Mouse (Mus musculus): ENCODE data around the gene Teddm1b.
"Not testable (repeated sequence)": the region's sequence is repeated elsewhere in the genome, so short reads cannot be mapped to it uniquely, and the experiment has no call there.

Gene Teddm1b

DNA sequence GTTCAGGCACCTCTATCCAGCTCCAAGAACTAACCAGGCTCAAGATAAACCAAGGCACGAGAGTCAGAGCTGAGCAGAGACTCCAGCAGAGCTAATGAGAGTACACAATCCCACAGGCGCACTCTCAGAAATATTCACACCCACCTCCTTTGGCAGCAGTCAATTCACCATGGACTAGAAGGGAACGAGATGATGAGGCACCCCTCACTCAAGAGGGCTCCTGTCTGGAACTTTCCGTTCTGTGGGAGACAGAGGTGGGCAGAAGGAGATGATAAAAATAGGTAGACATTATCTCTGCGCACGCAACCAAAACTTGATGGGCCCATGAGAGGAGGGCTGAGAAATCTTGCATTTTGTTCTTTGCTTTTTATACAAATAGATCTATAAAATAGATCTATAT is at the start of gene Teddm1b:
Gene Teddm1b (plus strand): TSS at position 301 of the 400 bp plus-strand sequence.
- DNase-seq (ENCODE audit: low spot score), result no peak

DNA sequence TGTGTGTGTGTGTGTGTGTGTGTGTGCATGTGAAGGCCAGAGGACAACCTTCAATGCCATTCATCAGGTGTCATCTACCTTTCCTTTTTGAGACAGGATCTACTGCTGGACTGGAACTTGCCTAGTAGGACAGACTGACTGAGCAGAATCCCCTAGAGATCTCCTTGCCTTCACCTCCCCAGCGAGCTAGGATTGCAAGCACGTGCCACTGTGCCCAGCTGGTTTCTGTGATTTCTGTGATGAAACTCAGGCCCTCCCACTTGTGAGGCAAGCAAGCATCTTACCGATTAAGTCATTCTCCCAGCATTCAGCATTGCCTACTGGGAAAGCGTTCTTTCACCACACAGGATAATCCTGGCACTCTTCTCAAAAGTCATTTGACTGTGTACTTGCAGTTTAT is 43.4 kb upstream of the Teddm1b start:
- DNase-seq (ENCODE audit: low spot score), result no peak

DNA sequence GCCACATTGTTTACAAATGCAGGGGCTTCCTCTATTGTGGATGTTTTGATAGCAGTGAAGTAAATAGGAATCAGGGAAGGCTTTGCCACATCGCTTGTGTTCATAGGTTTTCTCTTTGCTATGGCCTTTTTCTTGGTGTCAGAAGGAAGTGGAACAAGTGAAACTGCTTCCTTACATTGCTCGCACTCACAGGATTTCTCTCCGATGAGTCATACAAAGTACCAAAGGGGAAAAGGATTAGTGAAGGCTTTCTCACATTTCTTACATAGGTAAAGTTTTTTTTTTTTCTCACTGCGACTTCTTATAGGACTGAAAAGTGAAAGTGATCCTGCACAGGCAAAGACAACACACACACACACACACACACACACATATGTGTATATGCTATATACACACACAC is 38.1 kb upstream of the Teddm1b start:
- no peak for DNase-seq (ENCODE audit: low spot score)

DNA sequence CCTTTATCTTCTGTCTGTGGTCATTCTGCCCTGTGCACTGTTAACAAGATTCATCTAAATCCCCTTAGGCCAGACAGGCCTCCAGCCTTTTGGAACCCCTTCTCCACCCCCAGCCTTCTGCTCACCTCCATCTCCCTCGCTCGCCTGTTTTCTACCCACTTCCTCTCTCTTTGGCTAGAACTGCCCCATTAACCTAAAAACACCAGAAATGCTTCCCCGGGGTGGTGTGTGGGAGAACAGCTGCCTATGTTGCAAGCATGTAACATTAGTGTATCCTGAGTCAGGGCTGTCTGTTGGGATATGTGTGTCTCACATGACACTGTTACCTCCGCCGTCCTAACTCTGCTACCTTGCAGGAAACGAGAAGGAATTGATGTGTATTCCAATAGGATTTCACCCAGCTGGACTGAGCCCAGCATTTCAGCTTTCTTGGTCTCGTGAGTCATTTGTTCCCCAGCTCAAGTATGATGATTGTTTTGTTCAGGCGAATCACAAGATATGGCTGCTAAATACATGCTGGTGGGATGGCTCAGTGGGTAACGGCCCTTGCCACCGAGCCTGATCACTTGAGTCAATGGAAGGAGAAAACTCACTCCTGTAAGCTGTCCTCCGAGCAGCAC is 31.9 kb upstream of the Teddm1b start:
- DNase-seq (ENCODE audit: low spot score), result no peak

DNA sequence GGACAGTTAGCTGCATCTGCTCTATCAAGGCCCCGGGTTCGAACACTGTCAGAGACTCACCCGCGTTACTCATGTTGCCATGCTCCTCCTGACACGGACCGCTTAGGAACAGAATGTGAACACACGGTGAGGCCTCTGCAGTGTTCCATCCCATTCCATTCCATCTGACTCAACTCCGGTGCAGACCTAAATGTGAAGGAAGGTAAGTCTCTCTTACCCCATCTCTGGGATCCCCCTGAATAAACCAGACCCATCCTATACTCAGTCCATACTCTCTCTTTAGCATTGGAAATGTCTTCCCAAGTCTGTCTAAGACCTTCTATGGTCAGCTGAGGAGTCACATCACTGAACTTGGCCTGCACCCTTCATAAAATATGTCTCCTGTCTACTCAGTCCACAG is 30.1 kb upstream of the Teddm1b start, which contains the start of gene Rgsl1:
Gene Rgsl1 (minus strand): TSS at position 101 of the 400 bp plus-strand sequence.
- no peak for DNase-seq (ENCODE audit: low spot score)

DNA sequence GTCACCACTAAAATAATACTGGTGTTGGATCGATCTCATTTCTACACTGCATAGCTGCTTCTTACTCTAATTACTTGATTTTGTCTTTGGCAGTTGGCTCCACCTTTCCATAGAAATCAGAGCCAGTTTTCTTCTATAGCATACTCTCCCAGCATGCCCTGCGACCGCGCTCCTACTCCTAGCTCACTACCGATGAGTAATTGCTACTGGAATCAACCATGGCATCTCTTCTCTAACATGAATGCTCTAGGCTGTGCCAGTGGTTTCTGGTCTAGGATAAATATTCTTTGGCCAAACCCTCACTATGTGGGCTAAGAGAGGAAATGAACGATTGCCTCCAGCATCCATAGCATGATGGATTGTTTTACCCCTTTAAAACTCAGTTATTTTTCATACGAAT is 27.7 kb upstream of the Teddm1b start:
- DNase-seq (ENCODE audit: low spot score), result no peak

DNA sequence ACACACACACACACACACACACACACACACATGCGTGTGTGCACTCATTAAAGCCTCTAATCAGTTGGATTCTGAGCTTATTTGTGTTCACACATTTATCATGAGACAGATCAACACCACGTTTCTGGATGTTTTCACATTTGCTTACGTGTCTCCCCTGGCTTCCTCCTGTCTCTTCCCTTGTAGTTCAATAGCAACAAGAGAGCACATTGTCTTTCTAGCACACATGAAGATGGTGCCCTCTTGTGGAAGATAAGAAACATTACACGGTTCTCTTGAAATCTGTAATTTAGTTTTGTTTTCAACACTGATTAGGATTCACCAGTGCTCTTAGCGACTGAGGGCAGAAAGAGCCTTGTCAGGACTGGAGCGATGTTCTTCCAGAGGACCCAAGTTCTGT is 27.3 kb upstream of the Teddm1b start:
- no peak for DNase-seq (ENCODE audit: low spot score)

DNA sequence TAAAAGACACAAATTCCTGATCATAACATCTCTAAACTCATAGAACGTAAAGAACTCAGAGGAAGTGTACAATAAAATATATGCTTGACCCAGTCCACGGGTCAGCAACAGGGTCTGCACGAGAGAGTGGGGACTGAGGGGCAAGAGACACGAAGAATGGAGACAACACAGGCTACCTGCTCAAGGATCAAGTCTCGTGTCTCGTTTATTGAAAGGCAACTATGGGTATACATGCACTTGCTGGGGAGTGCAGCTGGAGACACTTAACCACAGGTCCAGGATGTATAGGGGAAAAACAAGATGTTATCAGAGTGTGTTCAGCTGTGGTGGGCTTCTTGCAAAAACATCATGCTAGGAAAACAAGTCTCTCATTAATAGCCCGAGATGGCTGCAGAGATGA is 21.4 kb upstream of the Teddm1b start:
- DNase-seq (ENCODE audit: low spot score), result not testable (repeated sequence)

DNA sequence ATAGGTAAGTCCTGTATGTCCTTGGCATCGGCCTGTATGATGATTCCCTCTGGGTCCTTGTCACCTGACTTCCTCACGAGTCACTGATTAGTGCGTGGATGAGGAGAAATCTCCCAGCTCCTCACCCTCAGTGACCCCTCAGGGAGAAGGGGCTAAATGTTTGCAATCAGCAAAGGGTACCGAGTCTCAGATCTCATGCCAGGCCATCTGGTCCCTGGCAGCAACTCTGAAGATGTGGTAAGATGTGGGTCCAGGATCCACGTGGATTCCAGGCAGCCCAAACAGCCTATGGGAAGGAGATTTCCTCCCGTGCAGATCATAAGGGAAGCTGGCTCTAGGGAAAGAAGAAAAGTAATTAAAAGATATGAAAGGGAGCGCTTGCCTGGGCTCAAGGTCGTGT is 18.2 kb upstream of the Teddm1b start:
- no peak for DNase-seq (ENCODE audit: low spot score)

DNA sequence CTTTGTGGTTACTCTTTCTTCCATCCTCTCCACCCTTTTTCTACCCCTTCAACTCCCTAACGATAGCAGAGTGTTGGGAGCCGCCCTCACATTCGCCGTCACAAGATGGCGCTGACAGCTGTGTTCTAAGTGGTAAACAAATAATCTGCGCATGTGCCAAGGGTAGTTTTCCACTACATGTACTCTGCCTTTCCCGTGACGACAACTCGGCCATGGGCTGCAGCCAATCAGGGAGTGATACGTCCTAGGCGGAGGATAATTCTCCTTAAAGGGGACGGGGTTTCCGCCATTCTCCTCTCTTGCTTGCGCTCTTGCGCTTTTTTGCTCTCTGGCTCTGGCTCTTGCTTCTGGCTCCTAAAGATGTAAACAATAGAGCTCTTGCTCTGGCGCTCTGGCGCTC is 6.2 kb downstream of the Teddm1b start:
- DNase-seq (ENCODE audit: low spot score), result not testable (repeated sequence)

DNA sequence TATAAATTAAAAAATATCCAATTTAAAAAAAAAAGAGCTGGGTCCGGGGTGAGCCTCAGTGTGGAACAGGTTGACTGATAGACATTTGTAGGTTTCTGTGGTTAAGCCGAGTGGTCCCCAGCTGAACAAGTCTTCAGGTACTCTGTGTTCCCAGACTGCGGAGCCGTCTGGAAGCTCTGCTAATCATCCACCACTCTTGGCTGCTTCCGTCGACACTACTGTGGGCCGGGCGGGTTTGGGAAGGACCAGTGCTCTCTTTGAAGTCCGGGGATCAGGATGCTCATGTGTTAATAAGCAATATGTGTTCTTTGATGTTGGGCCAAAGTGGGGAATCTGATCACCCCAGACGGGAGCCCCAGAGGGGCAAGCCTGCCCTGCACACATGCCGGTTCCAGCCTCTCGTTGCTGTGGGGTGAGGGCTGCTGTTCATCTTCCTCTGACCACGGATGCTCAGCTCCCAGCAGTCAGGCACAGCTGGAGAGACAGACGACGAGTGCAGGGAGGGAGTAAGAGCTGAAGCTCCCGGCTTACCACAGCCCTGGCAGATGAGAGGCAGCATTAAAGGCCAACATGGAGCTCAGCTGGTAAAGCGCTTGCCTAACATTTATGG is 12.0 kb downstream of the Teddm1b start:
- no peak for DNase-seq (ENCODE audit: low spot score)

DNA sequence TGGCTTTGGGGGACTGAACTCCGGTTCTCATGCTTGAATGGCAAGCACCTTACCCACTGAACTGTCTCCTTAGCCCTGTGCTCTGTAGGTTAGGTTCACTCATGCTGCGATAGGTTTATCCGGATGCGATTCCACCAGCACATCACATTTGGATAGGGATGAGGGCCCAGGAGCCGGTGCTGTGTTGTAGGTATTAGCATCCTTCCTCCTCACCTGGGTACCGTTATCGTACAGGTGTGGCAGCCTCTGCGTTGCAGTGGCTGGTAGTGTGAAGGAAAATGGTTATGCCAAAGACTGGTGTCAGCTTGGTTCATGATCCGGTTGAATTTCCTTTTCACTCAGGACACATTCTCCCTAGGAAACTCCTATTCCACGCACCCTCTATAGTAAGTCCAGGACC is 16.0 kb downstream of the Teddm1b start:
- no peak for DNase-seq (ENCODE audit: low spot score)

DNA sequence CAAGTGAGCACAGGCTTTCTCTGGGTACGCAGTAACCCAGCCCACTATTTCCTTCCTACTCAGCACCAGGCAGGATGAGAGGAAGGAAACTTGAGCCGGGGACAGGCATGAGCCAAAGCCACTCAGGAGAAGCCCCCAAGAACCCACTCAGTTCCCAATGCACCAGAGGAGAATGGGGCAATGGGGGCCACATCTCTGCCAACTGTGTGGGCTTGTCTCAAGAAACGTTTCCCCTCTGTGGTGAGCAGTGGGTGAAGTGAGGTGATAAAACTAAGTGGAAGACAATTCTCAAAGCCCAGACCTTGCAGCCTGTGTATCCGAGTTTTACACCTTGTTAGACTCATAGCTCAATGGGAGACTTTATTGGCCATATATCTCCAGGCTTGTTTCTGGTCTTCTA is 17.3 kb downstream of the Teddm1b start, which contains the start of gene Teddm1a:
Gene Teddm1a (plus strand): TSS at position 301 of the 400 bp plus-strand sequence.
- DNase-seq (ENCODE audit: low spot score), result no peak

DNA sequence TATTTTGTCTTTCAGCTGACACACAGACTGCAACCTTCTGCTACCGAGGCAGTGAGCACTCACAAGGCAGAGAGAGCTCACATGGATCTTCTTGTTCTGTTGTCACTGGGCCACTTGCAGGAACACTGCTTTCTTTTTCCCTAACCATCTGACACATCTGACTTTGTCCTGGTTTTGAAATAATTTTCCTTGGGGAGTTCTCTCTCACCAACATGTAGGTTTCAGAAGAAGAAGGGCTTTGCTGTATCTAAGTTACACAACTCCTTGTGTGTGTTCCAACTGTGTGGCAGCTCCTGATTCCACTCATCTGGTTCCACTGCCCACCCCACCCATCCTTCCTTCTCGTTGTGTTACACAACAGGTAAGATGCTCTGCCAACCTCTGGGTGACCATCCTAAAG is 19.6 kb downstream of the Teddm1b start:
- DNase-seq (ENCODE audit: low spot score), result no peak

DNA sequence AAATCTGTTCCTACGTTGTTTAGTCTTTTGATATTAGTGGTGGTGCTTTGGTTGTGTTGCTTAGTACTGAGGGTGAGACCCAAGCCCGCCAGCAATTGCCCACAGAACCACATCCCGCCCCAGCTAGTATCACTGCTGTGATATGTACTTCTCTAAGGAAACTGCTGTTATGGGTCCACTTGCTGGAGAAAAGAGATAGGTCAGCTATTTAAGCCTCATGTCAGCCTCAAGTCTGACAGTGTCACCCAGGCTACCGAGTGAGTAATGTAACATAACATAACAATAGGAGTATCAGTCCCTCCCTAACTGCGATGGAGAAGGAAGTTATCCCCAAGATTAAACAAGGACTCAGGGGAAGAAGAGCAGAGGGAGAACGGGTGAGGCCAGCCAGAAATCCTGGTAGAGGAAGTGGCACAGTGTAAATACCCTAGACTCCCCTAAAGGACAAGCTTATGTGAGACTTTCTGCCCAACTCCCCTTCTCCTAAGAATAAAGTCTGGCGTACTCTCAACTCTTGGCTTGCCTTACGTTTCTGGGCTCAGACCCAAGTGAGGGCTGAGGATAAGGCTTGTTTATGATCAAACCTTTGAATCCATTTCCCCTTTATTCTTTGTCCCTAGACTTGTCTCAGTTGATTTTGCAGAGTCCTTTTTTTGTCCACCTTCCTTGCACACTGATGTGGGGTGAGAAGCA is 20.2 kb downstream of the Teddm1b start:
- DNase-seq (ENCODE audit: low spot score), result no peak

DNA sequence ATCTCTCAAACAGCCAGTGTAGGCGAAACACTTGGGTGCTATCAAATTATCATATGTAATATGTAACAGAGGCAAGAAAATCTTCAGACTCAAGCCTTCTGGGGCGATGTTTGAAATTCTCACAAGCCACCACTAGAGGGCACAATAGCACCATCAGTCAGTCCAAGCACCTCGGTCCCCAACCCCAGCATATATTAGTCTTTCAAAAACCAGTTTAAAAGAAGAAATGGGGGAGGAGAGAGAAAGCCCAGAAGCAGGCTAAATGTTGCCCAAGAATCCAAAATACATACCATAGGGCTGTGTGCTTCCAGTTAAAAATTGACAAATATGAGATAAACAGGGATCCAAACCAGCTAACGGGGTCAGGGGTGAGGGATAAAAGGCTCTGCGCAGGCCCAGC is 20.8 kb downstream of the Teddm1b start:
- DNase-seq (ENCODE audit: low spot score), result peak; percentile 80

DNA sequence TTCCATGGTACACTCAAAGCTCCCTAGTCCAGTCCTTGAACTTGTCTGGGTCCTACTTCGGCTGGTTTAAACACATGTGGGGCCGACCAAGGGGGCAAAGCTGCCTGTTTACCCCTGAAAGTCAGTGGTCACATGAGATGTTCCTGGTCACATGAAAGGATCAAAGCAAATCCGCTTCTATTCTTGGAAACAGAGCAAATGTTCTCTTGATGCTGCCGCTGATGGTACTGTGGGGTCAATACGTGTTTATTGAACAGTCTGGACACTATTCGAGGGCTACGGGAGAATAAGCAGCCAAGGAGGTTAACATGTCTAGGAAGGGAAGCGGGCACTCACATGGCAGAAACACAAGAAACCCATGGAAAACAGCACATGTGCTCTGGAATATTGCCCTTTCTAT is 23.1 kb downstream of the Teddm1b start:
- no peak for DNase-seq (ENCODE audit: low spot score)

DNA sequence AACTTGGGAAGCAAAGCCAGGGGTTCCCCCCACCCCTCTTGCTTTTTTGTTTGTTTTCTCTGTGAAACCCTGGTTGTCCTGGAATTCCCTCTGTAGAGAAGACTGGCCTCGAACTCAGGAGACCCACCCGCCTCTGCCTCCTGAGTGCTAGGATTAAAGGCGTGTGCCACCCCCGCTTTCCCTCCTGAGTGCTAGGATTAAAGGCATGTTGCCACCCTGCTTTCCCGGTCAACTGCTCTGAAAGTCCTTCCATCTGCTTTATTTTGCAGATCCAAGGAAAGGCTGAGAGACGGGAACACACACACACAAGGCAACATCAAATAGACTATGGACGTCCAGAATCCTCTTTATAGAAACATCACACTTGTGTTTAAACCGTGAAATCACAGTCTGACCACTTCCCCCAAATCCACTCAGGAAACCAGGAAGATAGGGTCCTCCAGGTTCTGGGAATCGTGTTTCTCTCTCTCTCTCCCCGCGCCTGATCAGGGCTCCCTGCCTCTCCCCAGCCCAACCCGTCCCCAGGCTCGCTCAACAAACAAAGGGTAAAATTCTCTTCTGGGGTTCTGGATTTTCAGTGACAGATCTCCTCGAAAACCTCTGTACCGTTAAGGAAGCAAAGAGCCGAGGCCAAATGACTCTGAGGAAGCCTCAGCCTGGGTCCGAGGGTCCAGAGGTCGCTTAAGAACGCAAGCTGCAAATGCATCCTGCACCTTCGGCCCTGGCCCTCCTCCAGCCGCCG is 25.0 kb downstream of the Teddm1b start:
- no peak for DNase-seq (ENCODE audit: low spot score)

DNA sequence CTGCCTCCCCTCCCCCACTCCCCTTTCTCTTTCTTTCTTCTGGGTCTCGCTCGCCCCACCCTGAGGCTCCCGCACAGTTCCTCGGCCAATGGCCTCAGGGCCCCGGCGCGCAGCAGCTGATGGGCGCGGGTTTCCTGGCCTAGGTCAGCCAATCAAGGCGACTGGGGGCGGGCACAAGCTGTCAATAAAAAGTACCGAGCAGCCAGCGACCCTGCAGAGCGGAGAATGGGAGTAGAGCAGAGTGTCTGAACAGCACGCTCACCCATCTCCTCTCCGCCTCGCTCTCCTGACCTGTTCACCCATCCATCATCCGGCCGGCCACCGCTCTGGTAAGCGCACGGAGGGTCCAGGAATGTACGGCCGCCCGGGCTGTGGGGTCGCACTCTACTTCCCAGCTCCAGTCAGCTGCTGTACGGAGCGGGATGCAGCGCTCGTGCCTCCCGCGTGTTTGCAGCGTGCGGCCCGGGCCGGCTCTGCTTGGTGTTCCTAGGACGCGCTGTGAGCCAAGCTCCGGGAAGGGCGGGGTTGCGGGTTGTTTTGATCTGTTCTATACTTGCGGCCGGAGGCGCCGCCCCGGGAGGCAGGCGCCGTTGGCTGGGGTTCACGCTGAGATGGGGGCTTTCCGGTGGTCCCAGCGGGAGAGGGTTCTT is 25.7 kb downstream of the Teddm1b start, which contains the start of the genes Glul and Teddm2:
Gene Glul (plus strand): TSS at position 214 of the 650 bp plus-strand sequence.
Gene Teddm2 (minus strand): TSS at position 498 of the 650 bp plus-strand sequence.
- peak; percentile 98 for DNase-seq (ENCODE audit: low spot score)

DNA sequence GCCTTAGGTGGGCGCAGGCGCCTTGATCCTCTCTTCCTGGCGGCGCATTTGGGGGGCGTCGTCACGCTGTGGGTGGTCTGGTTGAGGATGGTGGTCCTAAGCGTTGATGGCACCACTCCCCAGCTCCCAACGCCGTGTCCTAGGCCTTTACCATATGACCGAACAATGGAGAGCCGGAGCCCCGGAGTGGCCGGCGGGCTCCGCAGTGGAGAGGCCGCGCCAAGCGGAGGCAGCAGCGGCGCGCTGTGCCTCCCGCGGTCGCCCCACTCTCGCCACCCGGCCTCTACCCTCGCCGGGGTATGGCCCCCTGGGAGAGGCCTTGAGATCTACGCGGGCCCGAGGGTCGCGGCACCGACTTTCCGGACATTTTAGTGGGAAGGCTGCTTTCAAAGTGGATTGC is 26.2 kb downstream of the Teddm1b start:
- DNase-seq (ENCODE audit: low spot score), result no peak

DNA sequence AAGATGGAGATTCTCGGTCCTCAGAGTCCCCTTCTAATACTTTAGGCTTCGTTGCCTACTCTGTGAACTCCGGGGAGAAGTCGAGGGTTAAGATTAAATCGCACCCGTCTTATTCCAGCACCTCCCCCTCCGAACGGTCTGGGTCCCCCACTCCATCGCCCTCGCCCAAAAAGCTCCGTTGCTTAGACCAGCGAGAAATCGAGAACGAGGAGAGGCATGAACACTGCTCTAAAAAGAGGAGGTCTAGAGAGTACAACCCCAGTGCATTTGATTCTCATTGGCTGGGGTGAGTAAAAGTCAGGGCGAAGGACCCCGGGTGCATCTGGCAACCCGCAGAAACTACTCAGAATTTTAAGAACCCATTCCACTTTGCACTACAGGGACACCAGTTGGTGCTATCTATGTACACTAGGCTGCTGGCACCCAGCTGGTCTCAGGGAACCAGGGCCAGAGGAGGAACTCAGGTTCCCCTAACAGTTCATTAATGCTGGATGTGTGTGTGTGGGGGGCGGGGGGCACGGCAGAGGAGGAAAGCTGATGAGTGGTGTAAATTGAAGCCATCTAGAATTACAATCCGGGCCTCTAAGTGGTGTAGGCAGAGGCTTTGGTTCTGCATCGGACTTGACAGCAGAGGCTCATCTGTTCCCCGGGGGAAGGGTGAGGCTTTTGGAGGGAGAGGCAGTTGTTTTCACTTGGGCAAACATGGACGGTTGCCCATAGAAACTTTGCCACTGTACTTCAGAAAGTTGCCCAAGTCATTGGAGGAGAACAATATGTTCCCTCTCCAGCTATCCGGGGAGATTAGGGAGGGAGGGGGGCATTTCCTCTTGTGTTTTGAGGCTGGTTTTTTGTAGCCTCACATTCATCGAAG is 26.9 kb downstream of the Teddm1b start:
- DNase-seq (ENCODE audit: low spot score), result peak; percentile 92
